In the genomic region with DNA sequence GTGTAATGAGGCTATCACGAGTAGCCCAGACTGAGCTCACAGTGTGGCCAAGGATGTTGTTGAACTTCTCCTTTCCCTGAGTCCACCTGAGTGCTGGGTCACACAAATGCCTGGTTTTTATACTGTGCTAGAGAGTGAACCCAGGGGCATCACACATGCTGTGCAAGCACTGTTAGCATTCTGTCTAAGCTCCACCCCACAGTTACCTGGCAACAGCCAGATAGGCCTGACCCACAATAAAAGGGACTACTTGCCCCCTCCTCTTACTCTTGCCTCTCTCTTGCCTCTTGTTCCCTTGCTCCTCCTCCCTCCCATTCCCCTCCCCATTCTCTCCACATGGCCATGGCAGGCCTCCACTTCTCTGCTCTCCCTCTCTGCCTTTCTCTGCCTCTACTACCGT, we compare ENCODE assay signal across 20 mouse cellular contexts. TPM values are rescaled to one million over a fixed set of nuclear protein-coding genes. Genes with fewer than 3 reads are reported as not detected.
DNase-seq lines count a peak whose midpoint lies in the region; ATAC-seq lines count a peak whose summit lies in the region.
"Had no signal": no experiment of that assay in that cellular context is flagged by ENCODE, and none has a peak within 500 bp of the region (broad histone marks: within the 10 kb centered on the region; RNA-seq: fewer than 3 reads in every experiment).

No protein-coding gene starts in this region.

- intact Hi-C loops in gastrocnemius, postnatal 36 days (cut with DNase I) = no loop called here

- no peak overlapping the region for H3K9ac ChIP-seq in forebrain, embryonic 11.5 days (ENCODE audit: low read length)
- H3K9ac ChIP-seq in forebrain, embryonic 14.5 days (ENCODE audit: low read length) = no peak overlapping the region
- no peak overlapping the region for H3K9ac ChIP-seq in hindbrain, embryonic 12.5 days
- no peak overlapping the region for H3K9ac ChIP-seq in neural tube, embryonic 12.5 days
- H3K9ac ChIP-seq in neural tube, embryonic 14.5 days (replicated peaks; ENCODE audit: low read depth, low read length) = no peak overlapping the region
- H3K9ac ChIP-seq: embryonic facial prominence, embryonic 13.5 days; limb, embryonic 13.5 days; liver, embryonic 13.5 days; lung, embryonic 14.5 days had no signal

- H3K4me1 ChIP-seq in forebrain, embryonic 11.5 days (replicated peaks; ENCODE audit: control insufficient read depth, insufficient read depth, low read length) = no peaks in the 10 kb centered on the region
- H3K4me1 ChIP-seq in forebrain, embryonic 14.5 days (ENCODE audit: control insufficient read depth, insufficient read depth, low read length) = no peaks in the 10 kb centered on the region
- H3K4me1 ChIP-seq in hindbrain, embryonic 12.5 days = no peaks in the 10 kb centered on the region
- peaks cover 8% of the 10 kb centered on the region for H3K4me1 ChIP-seq in hindbrain, embryonic 10.5 days (replicated peaks)
- H3K4me1 ChIP-seq in neural tube, embryonic 12.5 days = no peaks in the 10 kb centered on the region
- no peaks in the 10 kb centered on the region for H3K4me1 ChIP-seq in neural tube, embryonic 14.5 days (ENCODE audit: control insufficient read depth, insufficient read depth, low read length)
- H3K4me1 ChIP-seq: embryonic facial prominence, embryonic 13.5 days; limb, embryonic 13.5 days had no signal

- H3K36me3 ChIP-seq in forebrain, embryonic 11.5 days (ENCODE audit: control insufficient read depth, insufficient read depth, low read length) = peaks cover 5% of the 10 kb centered on the region; the same call in 1 of the 2 replicates
- peaks cover 80% of the 10 kb centered on the region for H3K36me3 ChIP-seq in forebrain, embryonic 14.5 days (ENCODE audit: control insufficient read depth, insufficient read depth, low read length)
- H3K36me3 ChIP-seq in hindbrain, embryonic 12.5 days = peaks cover 51% of the 10 kb centered on the region
- H3K36me3 ChIP-seq in hindbrain, embryonic 10.5 days = peaks cover 87% of the 10 kb centered on the region
- H3K36me3 ChIP-seq in neural tube, embryonic 12.5 days = peaks cover 71% of the 10 kb centered on the region
- H3K36me3 ChIP-seq in neural tube, embryonic 14.5 days (ENCODE audit: control insufficient read depth, insufficient read depth, low read length) = peaks cover 32% of the 10 kb centered on the region

- peak; percentile 58; the same call in 1 of the 2 replicates for ATAC-seq in forebrain, embryonic 11.5 days (replicated peaks; ENCODE audit: low FRiP score)
- no peak for ATAC-seq in forebrain, embryonic 14.5 days
- ATAC-seq in hindbrain, embryonic 12.5 days (ENCODE audit: low FRiP score) = 0 out of 2 replicates have a peak, but pooled peaks have one; percentile 54
- peak; percentile 76 for ATAC-seq in neural tube, embryonic 12.5 days (ENCODE audit: low FRiP score, low read depth)
- ATAC-seq in neural tube, embryonic 14.5 days (ENCODE audit: low read depth) = peak; percentile 31; the same call in 1 of the 2 replicates
- ATAC-seq: inflammation-experienced regulatory T-cells, adult 6 months had no signal

- no peak overlapping the region for H3K27ac ChIP-seq in forebrain, embryonic 11.5 days (ENCODE audit: low read depth, low read length)
- no peak overlapping the region for H3K27ac ChIP-seq in forebrain, embryonic 14.5 days (ENCODE audit: low read depth, low read length)
- no peak overlapping the region for H3K27ac ChIP-seq in hindbrain, embryonic 12.5 days
- no peak overlapping the region for H3K27ac ChIP-seq in hindbrain, embryonic 10.5 days
- H3K27ac ChIP-seq in neural tube, embryonic 12.5 days = no peak overlapping the region
- H3K27ac ChIP-seq in neural tube, embryonic 14.5 days (ENCODE audit: low read depth, low read length) = no peak overlapping the region
- H3K27ac ChIP-seq: embryonic facial prominence, embryonic 13.5 days; heart, adult 2 months; limb, embryonic 13.5 days; liver, embryonic 13.5 days; macrophage had no signal

- H3K9me3 ChIP-seq in forebrain, embryonic 11.5 days (ENCODE audit: control insufficient read depth, low read length) = no peaks in the 10 kb centered on the region
- H3K9me3 ChIP-seq in forebrain, embryonic 14.5 days (replicated peaks; ENCODE audit: control insufficient read depth, low read length) = no peaks in the 10 kb centered on the region
- no peaks in the 10 kb centered on the region for H3K9me3 ChIP-seq in hindbrain, embryonic 12.5 days (replicated peaks)
- no peaks in the 10 kb centered on the region for H3K9me3 ChIP-seq in hindbrain, embryonic 10.5 days
- no peaks in the 10 kb centered on the region for H3K9me3 ChIP-seq in neural tube, embryonic 12.5 days
- no peaks in the 10 kb centered on the region for H3K9me3 ChIP-seq in neural tube, embryonic 14.5 days (ENCODE audit: control insufficient read depth, low read length)
- H3K9me3 ChIP-seq: embryonic facial prominence, embryonic 13.5 days; limb, embryonic 13.5 days; liver, embryonic 13.5 days had no signal

- H3K27me3 ChIP-seq in forebrain, embryonic 11.5 days (ENCODE audit: control insufficient read depth, insufficient read depth, low read length) = no peaks in the 10 kb centered on the region
- H3K27me3 ChIP-seq in forebrain, embryonic 14.5 days (replicated peaks; ENCODE audit: control insufficient read depth, insufficient read depth, low read length) = no peaks in the 10 kb centered on the region
- H3K27me3 ChIP-seq in hindbrain, embryonic 12.5 days = no peaks in the 10 kb centered on the region
- no peaks in the 10 kb centered on the region for H3K27me3 ChIP-seq in hindbrain, embryonic 10.5 days (ENCODE audit: insufficient read depth, poor library complexity, severe bottlenecking)
- no peaks in the 10 kb centered on the region for H3K27me3 ChIP-seq in neural tube, embryonic 12.5 days (replicated peaks)
- H3K27me3 ChIP-seq in neural tube, embryonic 14.5 days (ENCODE audit: control insufficient read depth, insufficient read depth, low read length) = no peaks in the 10 kb centered on the region
- H3K27me3 ChIP-seq: embryonic facial prominence, embryonic 13.5 days; limb, embryonic 13.5 days; liver, embryonic 13.5 days had no signal

- H3K4me2 ChIP-seq in forebrain, embryonic 11.5 days (ENCODE audit: low read depth, low read length, severe bottlenecking) = no peak overlapping the region
- no peak overlapping the region for H3K4me2 ChIP-seq in forebrain, embryonic 14.5 days (ENCODE audit: low read length)
- H3K4me2 ChIP-seq in hindbrain, embryonic 12.5 days (replicated peaks) = no peak overlapping the region
- no peak overlapping the region for H3K4me2 ChIP-seq in neural tube, embryonic 12.5 days (replicated peaks)
- no peak overlapping the region for H3K4me2 ChIP-seq in neural tube, embryonic 14.5 days (ENCODE audit: low read depth, low read length)
- H3K4me2 ChIP-seq: embryonic facial prominence, embryonic 13.5 days; limb, embryonic 13.5 days; liver, embryonic 13.5 days; lung, embryonic 14.5 days had no signal

- no peak for DNase-seq in forebrain, embryonic 11.5 days (ENCODE audit: low spot score)
- no peak for DNase-seq in forebrain, embryonic 14.5 days (ENCODE audit: low spot score)
- no peak for DNase-seq in hindbrain, embryonic 10.5 days (ENCODE audit: low spot score)
- no peak for DNase-seq in neural tube, embryonic 10.5 days (ENCODE audit: extremely low spot score, low spot score)
- DNase-seq in gastrocnemius, postnatal 36 days = no peak
- DNase-seq: adrenal gland, adult 2 months; cerebellum, adult 8-10 months; heart, adult 2 months; heart, postnatal 14 days; kidney, adult 2 months; kidney, postnatal 10 days; liver, embryonic 13.5 days; lung, embryonic 14.5 days had no signal

- no peak overlapping the region for H3K4me3 ChIP-seq in forebrain, embryonic 11.5 days (ENCODE audit: low read depth, low read length)
- no peak overlapping the region for H3K4me3 ChIP-seq in forebrain, embryonic 14.5 days (ENCODE audit: low read depth, low read length)
- H3K4me3 ChIP-seq in hindbrain, embryonic 12.5 days = no peak overlapping the region
- no peak overlapping the region for H3K4me3 ChIP-seq in hindbrain, embryonic 10.5 days
- no peak overlapping the region for H3K4me3 ChIP-seq in neural tube, embryonic 12.5 days
- H3K4me3 ChIP-seq in neural tube, embryonic 14.5 days (ENCODE audit: low read depth, low read length) = no peak overlapping the region
- H3K4me3 ChIP-seq: embryonic facial prominence, embryonic 13.5 days; heart, adult 2 months; limb, embryonic 13.5 days; liver, embryonic 13.5 days had no signal

- 28% methylated on average over 2 of the region's 2 CpGs for WGBS in forebrain, embryonic 11.5 days
- 16% methylated on average over 2 of the region's 2 CpGs for WGBS in forebrain, embryonic 14.5 days
- WGBS in hindbrain, embryonic 12.5 days = 24% methylated on average over 2 of the region's 2 CpGs
- WGBS in hindbrain, embryonic 10.5 days = 17% methylated on average over 2 of the region's 2 CpGs
- 18% methylated on average over 2 of the region's 2 CpGs for WGBS in neural tube, embryonic 12.5 days
- WGBS in neural tube, embryonic 14.5 days = 11% methylated on average over 2 of the region's 2 CpGs

RNA-seq across cellular contexts. Expression of a gene that starts 48.4 kb away (rescaled TPM):
- 0.63 and 0.67 TPM in 2 replicates for polyA plus RNA-seq in forebrain, embryonic 11.5 days (2014; fragmentation: Nextera tagmentation; extraction: Ambion mirVana)
- 0.30 and 0.37 TPM in 2 replicates for polyA plus RNA-seq in forebrain, embryonic 14.5 days (2014; fragmentation: Nextera tagmentation; extraction: Ambion mirVana)
- polyA plus RNA-seq in hindbrain, embryonic 12.5 days (2016; fragmentation: Nextera tagmentation; extraction: Ambion mirVana) = 0.80 and 0.93 TPM in 2 replicates
- polyA plus RNA-seq in hindbrain, embryonic 10.5 days (2016; fragmentation: Nextera tagmentation; extraction: Ambion mirVana) = 0.35 and 0.58 TPM in 2 replicates
- 0.64 and 0.80 TPM in 2 replicates for polyA plus RNA-seq in neural tube, embryonic 12.5 days (2016; fragmentation: Nextera tagmentation; extraction: Ambion mirVana)
- 0.95 TPM in 2 replicates for polyA plus RNA-seq in neural tube, embryonic 14.5 days (2014; fragmentation: Nextera tagmentation; extraction: Ambion mirVana)
- total RNA-seq in gastrocnemius, postnatal 36 days (2021) = 1 to 10 TPM; 2.3 to 2.5 TPM

RNA-seq across cellular contexts. Expression of a gene that starts 56.6 kb away (rescaled TPM):
- 42.8 and 43.6 TPM in 2 replicates for polyA plus RNA-seq in forebrain, embryonic 11.5 days (2014; fragmentation: Nextera tagmentation; extraction: Ambion mirVana)
- 36.6 and 37.0 TPM in 2 replicates for polyA plus RNA-seq in forebrain, embryonic 14.5 days (2014; fragmentation: Nextera tagmentation; extraction: Ambion mirVana)
- 48.2 and 51.0 TPM in 2 replicates for polyA plus RNA-seq in hindbrain, embryonic 12.5 days (2016; fragmentation: Nextera tagmentation; extraction: Ambion mirVana)
- 28.8 and 37.8 TPM in 2 replicates for polyA plus RNA-seq in hindbrain, embryonic 10.5 days (2016; fragmentation: Nextera tagmentation; extraction: Ambion mirVana)
- 45.5 and 46.8 TPM in 2 replicates for polyA plus RNA-seq in neural tube, embryonic 12.5 days (2016; fragmentation: Nextera tagmentation; extraction: Ambion mirVana)
- polyA plus RNA-seq in neural tube, embryonic 14.5 days (2014; fragmentation: Nextera tagmentation; extraction: Ambion mirVana) = 36.8 and 38.0 TPM in 2 replicates
- 10 to 100 TPM; 14.3 to 24.7 TPM for total RNA-seq in gastrocnemius, postnatal 36 days (2021)

RNA-seq across cellular contexts. Expression of a gene that starts 56.9 kb away (rescaled TPM):
- 23.6 and 30.8 TPM in 2 replicates for polyA plus RNA-seq in forebrain, embryonic 11.5 days (2014; fragmentation: Nextera tagmentation; extraction: Ambion mirVana)
- polyA plus RNA-seq in forebrain, embryonic 14.5 days (2014; fragmentation: Nextera tagmentation; extraction: Ambion mirVana) = 13.4 and 14.7 TPM in 2 replicates
- polyA plus RNA-seq in hindbrain, embryonic 12.5 days (2016; fragmentation: Nextera tagmentation; extraction: Ambion mirVana) = 20.9 and 22.2 TPM in 2 replicates
- 17.7 and 20.5 TPM in 2 replicates for polyA plus RNA-seq in hindbrain, embryonic 10.5 days (2016; fragmentation: Nextera tagmentation; extraction: Ambion mirVana)
- polyA plus RNA-seq in neural tube, embryonic 12.5 days (2016; fragmentation: Nextera tagmentation; extraction: Ambion mirVana) = 18.4 and 19.8 TPM in 2 replicates
- 12.9 and 13.9 TPM in 2 replicates for polyA plus RNA-seq in neural tube, embryonic 14.5 days (2014; fragmentation: Nextera tagmentation; extraction: Ambion mirVana)
- total RNA-seq in gastrocnemius, postnatal 36 days (2021) = 10 to 100 TPM; 15.2 to 15.9 TPM
